Mouse (Mus musculus): ENCODE measurements around the gene Dnajc7. TPM values are rescaled to one million over a fixed set of nuclear protein-coding genes. Genes with fewer than 3 reads are reported as not detected.
"Not testable (repeated sequence)": the region's sequence is repeated elsewhere in the genome, so short reads cannot be mapped to it uniquely, and the experiment has no call there.

Gene Dnajc7
- total RNA-seq, 2 experiments from 2014 or later = 258 to 267 TPM

DNA sequence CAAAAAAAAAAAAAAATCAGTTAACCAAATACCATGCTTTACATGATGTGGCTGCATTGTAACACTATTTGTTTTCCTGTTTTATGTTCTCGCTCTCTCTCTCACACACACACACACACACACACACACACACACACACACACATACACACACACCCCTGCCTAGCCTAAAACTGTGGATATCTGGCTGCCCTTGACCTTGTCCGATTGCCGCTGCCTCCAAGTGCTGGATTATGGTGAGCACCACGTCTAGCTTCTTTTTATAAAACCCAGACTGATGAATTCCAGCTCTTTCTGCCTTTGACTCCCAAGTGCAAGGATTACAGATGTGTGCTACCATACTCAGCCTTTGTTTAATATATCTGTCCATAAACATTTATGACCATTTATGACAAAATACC lies 2.5 kb downstream of the Dnajc7 start:
- DNase-seq (ENCODE audit: low spot score in 2 of 2) = no peak

DNA sequence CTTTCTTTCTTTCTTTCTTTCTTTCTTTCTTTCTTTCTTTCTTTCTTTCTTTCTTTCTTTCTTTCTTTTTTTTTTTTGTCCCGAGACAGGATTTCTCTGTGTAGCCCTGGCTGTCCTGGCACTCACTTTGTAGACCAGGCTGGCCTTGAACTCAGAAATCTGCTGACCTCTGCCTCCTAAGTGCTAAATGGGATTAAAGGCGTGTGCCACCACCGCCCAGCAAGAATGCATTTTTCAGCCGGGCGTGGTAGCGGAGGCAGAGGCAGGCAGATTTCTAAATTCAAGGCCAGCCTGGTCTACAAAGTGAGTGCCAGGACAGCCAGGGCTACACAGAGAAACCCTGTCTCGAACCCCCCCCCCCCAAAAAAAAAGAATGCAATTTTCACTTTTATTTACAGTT lies 3.1 kb downstream of the Dnajc7 start:
- DNase-seq (ENCODE audit: low spot score in 2 of 2) = not testable (repeated sequence)

DNA sequence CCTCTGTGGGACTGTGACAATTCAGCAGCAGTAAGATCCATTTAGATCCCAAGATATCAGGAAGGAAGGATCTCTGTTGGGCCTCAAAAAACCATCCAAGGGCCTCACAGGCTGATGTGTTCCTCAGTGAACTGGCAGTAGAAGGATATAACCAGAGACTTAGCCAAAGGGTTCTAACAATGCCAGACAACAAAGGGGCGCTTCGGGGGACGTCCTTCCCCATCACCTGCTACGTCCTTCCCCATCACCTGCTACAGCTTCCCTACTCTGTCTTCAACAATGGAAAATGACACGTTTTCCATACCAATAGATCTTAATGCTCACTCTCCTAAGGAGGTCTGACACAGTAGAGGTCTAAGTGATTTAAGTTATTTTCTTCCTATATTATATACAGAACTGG lies 3.6 kb downstream of the Dnajc7 start:
- DNase-seq (ENCODE audit: low spot score in 2 of 2) = no peak

GRCm38 (mm10) chr11:100613241-100613640 lies 6.7 kb downstream of the Dnajc7 start:
- no peak for DNase-seq (ENCODE audit: low spot score in 2 of 2)

GRCm38 (mm10) chr11:100611627-100612026 lies 8.3 kb downstream of the Dnajc7 start:
- no peak for DNase-seq (ENCODE audit: low spot score in 2 of 2)

DNA sequence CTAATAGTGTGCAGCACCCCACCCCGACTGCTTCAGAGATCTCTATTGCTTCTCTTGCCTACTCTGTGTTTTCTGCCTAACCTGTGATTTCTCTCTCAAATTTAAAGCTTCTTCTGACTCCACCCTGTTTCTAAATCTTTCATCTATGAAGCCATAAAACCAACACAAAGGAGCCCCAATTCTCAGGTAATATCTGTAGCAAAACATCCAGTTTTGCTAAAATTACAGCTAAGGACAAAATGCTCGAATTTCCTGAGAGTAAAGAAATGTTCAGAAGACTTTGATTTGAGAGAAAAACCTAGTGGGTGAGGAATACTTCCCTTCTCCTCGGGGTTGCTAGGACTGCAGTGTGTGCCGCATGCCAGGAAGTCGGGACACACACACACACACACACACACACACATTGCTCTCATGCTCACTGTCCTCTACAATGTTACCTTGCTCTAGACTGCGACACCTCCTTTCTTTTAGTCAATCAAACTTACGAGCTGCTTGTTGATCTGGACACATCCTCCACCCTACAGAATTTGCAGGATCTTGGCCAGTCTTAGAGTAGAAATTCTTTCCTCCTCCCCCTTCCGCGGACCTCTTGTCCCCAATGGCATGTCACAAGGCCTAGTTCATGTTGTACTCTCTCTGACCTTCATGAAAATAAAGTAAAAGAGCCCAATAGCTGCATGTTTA lies 9.8 kb downstream of the Dnajc7 start:
- DNase-seq (ENCODE audit: low spot score in 2 of 2) = no peak

DNA sequence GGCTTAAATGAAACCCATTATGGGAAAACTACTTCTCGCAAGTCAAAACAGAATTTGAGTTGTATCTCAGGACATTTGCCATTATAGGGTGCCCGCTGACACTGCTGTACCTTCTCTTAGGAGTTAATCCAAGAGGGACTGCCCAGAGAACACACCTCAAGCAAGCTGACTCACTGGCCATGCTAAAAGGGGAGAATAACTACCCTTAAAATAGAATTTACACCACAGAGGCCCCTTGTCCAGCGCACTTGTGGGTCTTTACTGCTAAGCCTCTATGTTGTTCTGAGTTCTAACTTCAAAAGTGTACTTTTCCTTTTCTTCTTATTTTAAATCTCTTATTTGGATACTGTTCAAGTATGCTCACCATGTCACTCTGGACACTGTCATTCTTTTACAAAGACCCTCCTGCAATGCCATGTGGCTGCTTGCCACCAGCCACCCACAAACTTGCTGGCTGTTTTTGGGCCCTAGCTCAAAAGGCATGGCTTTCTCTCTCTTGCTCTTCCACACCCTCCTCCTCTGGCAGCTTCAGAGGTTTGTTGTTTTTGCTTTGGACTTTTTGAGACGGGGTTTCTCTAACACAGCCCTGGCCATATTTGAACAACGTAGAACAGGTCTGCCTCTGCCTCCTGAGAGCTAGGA lies 10.5 kb downstream of the Dnajc7 start:
- DNase-seq (ENCODE audit: low spot score in 2 of 2) = no peak

DNA sequence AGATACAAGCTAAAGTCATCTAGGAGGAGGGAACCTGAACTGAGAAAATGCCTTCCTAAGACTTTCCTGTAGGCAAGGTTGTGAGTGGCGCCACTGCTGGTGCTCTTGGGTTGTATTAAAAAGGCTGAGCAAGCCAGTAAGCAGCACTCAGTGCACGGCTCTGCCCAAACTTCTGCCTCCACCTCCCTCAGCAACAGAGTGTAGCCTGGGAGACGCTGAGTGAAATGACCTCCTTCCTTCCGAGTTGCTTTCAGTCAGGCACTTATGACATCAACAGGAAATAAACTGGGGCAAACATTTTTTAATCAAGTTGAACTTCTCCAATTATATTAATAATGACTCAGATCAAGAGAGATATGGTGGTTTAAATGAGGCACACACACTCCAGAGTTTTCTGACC lies 11.2 kb downstream of the Dnajc7 start:
- no peak for DNase-seq (ENCODE audit: low spot score in 2 of 2)

DNA sequence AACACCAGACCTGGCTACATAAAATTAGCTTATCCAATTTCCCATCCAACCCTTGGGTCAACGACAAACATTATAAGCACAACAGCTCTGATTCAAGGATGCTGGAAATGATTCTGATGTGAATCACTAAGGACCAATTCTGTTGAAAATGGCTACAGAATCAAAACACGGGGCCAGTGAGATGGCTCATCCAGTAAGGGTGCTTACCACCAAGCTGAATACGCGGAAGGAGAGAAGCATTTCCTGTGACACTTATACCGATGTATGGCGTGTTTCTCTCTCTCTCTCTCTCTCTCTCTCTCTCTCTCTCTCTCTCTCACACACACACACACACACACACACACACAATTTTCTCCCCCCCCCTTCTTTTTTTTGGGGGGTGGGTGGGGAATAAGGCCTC lies 12.8 kb downstream of the Dnajc7 start:
- no peak for DNase-seq (ENCODE audit: low spot score in 2 of 2)

DNA sequence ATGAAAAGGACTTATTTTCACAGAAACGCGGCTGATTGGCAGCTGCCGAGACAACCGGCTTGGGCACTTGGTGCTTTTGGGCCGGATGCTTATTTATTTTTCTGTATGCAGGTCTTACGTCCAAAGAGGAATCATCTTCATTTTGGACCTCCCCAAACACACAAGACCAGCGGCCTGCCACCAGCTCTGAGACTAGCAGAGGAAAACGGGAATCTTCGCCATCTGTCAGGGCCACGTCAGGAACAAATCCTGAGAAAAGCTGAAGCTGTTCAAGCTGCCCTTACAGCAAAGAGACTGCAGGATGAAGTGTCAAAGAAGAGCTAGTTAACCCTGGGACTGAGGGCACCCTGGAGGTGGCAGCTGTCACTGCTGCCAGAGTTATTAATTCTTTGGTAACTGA lies 14.5 kb downstream of the Dnajc7 start:
- no peak for DNase-seq (ENCODE audit: low spot score in 2 of 2)

DNA sequence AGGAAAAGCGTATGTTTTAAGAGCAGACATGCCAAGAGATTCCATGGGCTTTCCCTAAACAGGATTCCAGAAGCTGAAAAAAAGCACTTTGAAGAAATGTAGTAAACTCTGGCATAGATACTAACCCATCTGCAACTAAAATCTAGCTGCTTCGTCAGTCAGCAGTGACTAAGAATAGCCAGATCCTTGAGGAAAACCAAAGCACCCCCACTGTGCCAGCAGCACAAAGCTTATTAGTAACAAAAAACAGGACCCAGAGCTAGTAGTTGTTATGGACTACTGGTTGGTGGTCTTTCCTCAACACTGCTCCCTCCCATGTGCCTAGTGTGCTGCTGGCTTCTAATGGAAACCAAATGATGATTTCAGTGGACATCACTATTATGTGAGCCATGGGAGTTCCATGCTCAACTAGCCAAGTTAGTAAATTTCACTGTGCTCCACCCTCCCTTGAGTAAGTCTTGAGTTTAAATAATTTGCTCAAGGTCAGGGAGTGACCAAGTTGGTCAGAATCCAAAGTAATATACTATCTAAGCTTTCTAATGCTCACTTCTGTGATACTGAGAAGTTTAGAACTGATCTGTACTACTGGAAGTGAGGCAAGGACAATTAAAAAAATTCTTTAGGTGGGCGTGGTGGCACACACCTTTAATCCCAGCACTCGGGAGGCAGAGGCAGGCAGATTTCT lies 15.5 kb downstream of the Dnajc7 start:
- DNase-seq (ENCODE audit: low spot score in 2 of 2) = peak in 1 of 2 experiments; percentile 19

DNA sequence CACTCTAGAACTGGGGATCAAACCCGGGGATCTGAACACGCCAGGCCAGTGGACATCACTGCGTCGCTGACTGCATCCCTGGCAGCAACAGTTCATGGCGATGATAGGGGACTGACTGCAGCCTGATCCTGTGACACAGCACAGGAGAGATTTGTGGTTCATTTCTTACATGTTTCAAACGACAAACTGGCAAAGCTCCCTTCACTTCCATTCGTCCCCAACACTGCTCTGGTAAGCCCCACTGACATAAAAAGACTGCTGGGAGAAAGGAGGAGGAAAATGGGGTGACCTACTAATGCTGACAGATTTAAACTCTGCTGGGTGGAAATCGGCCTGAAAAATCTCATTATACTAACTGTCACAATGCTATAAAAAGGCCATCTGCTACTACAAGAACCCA lies 16.2 kb downstream of the Dnajc7 start:
- no peak for DNase-seq (ENCODE audit: low spot score in 2 of 2)

- DNase-seq (ENCODE audit: low spot score in 2 of 2) = no peak
These were observed 16.8 kb downstream of the Dnajc7 start for GRCm38 (mm10) chr11:100603155-100603554.

GRCm38 (mm10) chr11:100601372-100601771 lies 18.6 kb downstream of the Dnajc7 start:
- no peak for DNase-seq (ENCODE audit: low spot score in 2 of 2)

DNA sequence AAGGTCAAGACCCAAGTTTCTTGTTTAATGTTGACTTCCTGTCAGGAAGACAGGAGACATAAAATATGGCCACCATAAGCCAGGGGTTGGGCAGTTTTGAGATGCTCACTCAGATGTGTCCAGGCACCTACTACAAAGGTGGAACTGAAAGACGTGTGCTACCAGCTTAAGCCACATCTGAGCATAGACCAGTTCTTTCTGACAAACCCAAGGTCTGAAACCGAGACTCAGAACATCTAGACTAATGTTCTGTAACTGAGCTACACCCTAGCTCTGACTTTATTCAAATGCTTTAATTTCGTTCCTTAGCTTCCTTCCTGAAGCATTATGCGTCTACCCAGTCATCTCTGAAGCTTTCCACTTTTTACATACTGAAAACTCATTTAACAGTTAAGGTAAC lies 21.9 kb downstream of the Dnajc7 start:
- no peak for DNase-seq (ENCODE audit: low spot score in 2 of 2)

GRCm38 (mm10) chr11:100595533-100595932 lies 24.4 kb downstream of the Dnajc7 start:
- no peak for DNase-seq (ENCODE audit: low spot score in 2 of 2)

GRCm38 (mm10) chr11:100594608-100595007 lies 25.4 kb downstream of the Dnajc7 start:
- DNase-seq (ENCODE audit: low spot score in 2 of 2) = no peak

DNA sequence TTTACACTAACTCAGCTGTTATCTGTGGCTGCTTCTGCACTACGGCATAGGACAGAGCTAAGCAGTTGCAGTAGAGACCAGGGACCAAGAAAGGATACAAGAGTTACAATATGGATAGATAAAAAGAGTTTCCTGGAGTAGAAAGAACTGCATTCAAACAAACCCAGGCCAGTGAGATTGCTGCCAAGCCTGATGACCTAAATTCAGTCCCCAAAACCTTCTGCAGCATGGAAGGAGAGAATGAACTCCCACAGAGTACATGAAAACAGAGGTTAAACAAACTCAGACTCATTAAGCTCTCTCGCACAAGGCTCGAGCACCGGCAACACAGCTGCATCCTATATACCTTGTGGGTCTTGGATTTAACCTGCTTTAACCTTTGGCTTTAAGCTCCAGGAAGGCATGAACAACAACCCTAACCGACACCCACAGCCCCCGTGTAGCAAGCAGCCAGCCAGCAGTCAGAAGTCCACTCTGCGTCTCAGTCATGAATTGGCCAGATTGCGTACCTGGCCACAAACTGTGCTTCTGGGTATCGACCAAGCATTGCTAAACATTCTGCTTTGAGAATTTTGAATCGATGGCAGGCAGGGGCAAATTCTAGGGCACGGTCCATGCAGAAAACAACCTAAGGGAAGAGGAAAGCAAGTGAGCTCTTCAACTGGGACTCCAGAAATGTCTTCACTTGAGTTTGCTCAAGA lies 27.5 kb downstream of the Dnajc7 start:
- DNase-seq (ENCODE audit: low spot score in 2 of 2) = no peak

DNA sequence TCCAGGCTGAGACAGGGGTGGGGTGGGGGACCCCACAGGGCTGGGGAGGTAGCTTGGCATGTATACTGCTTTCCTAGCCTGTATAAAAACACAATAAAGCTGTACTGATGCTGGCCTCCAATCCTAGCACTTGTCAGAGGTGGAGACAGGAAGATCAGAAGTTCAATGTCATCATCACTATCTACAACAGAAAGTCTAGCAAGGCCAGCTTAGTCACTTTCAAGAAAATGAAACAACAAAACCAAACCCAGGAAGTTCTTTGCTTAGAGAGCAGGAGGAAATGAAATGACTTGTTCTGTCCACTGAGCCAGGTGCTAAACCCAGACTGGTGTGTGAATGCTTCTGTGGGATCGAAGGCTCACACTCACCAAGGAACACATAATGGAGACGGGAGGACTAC lies 31.5 kb downstream of the Dnajc7 start:
- no peak for DNase-seq (ENCODE audit: low spot score in 2 of 2)

DNA sequence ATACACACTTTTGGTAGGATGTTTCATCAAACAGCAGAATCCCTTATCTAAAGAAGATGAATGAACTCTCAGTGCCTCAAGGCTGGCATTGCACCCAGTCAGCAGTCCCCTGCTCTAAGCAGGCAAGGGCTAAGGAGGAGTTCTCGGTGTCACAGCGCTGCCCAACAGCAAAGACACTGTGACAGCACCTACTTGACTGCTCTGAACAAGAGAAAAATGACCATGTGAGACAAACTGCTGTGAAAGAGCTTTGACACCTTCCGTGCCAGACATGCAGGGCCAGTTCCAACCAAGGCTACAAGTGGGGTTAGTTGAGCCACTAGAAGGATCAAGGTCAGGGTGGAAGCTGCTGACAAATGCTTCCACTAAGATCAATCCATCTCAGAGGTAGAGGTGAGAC lies 34.8 kb downstream of the Dnajc7 start:
- DNase-seq (ENCODE audit: low spot score in 2 of 2) = no peak

DNA sequence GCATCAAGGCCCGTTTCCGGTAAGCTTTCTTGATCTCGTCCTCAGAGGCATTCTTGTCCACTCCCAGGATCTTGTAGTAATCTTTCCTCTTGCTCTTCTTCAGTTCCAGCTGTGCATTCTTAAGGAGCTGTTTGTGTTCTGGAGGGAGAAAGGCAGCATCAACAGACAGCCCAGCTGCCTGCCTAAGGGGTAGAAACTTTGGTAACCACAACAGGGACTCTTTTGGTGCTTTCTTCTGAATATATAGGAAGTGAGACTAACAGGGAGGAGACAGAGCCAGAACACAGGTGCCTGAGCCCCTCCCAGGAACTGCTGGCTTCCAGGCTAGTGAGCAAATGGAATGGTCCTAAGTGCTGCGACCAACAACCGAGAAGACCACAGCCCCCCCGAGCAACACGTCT lies 35.4 kb downstream of the Dnajc7 start:
- no peak for DNase-seq (ENCODE audit: low spot score in 2 of 2)

GRCm38 (mm10) chr11:100582836-100583235 lies 37.1 kb downstream of the Dnajc7 start:
- DNase-seq (ENCODE audit: low spot score in 2 of 2) = no peak
